Mouse (Mus musculus): ENCODE data around the gene Ifitm2. TPM values are rescaled to one million over a fixed set of nuclear protein-coding genes. Genes with fewer than 3 reads are reported as not detected.

Gene Ifitm2
- polyA plus RNA-seq, 1 experiment from 2014 or later: 383 TPM

- DNase-seq (ENCODE audit: low spot score): peak; percentile 83
- H3K4me3 ChIP-seq (ENCODE audit: low read depth, low read length): peak overlapping the region; percentile 25
- H3K27ac ChIP-seq (ENCODE audit: low read depth, low read length): no peak overlapping the region
- H3K4me1 ChIP-seq (ENCODE audit: control insufficient read depth, insufficient read depth, low read length): no peaks in the 10 kb centered on the region
- H3K36me3 ChIP-seq (ENCODE audit: control insufficient read depth, insufficient read depth, low read length): no peaks in the 10 kb centered on the region
- WGBS: 2% methylated on average over 19 of the region's 19 CpGs
- no peaks in the 10 kb centered on the region for H3K9me3 ChIP-seq (ENCODE audit: control insufficient read depth, low read length)
- no peaks in the 10 kb centered on the region for H3K27me3 ChIP-seq (ENCODE audit: control insufficient read depth, insufficient read depth, low read length)
- peak; percentile 58; the same call in 1 of the 2 replicates for ATAC-seq (ENCODE audit: insufficient read depth, low FRiP score, low TSS enrichment)
- H3K4me2 ChIP-seq (ENCODE audit: low read depth): peak overlapping the region; percentile 70
- H3K9ac ChIP-seq (ENCODE audit: low read length): no peak overlapping the region
These were observed 47.1 kb downstream of the Ifitm2 start for GRCm38 (mm10) chr7:140908634-140909107.

DNA sequence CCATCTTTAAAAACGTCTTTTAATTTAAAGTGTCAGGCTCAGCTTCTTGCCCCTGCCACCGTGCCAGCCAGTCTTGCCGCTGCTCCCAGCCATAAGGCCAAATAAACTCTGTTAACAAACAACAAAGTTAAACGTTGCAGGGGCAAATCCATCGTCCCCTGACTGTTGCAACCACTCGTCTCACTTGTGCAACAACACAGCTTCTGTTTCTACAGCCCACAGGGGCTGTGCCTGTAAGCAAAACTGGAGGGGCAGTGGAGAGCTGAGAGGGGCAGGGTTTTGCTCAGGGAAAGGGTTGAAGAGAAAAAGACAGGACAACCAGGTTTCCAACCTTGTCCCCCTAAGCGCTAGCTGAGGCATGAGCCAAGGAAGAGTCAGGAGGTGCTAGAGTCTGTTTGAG is 47.6 kb downstream of the Ifitm2 start:
- DNase-seq (ENCODE audit: low spot score) (no peak), ATAC-seq (ENCODE audit: insufficient read depth, low FRiP score, low TSS enrichment) (0 out of 2 replicates have a peak, but pooled peaks have one; percentile 4)
- H3K27me3 ChIP-seq (ENCODE audit: control insufficient read depth, insufficient read depth, low read length): no peaks in the 10 kb centered on the region
- H3K36me3 ChIP-seq (ENCODE audit: control insufficient read depth, insufficient read depth, low read length): no peaks in the 10 kb centered on the region
- H3K4me3 ChIP-seq (ENCODE audit: low read depth, low read length): no peak overlapping the region
- 49% methylated on average over 7 of the region's 7 CpGs for WGBS
- no peaks in the 10 kb centered on the region for H3K9me3 ChIP-seq (ENCODE audit: control insufficient read depth, low read length)
- no peaks in the 10 kb centered on the region for H3K4me1 ChIP-seq (ENCODE audit: control insufficient read depth, insufficient read depth, low read length)
- no peak overlapping the region for H3K4me2 ChIP-seq (ENCODE audit: low read depth)
- H3K9ac ChIP-seq (ENCODE audit: low read length): no peak overlapping the region
- no peak overlapping the region for H3K27ac ChIP-seq (ENCODE audit: low read depth, low read length)

DNA sequence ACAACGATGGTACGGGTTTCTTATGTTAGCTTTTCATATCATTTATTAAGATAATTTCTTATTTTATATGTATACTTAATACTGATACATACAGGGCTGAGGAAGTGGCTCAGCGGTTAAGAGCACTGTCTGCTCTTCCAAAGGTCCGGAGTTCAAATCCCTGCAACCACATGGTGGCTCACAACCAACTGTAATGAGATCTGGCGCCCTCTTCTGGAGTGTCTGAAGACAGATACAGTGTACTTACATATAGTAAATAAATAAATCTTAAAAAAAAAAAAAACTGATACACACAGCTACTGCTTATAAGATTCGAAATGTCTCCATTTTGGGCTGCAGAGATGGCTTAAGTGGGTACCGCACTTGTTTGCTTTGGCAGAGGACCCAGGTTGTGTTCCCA is 48.1 kb downstream of the Ifitm2 start:
- no peaks in the 10 kb centered on the region for H3K4me1 ChIP-seq (ENCODE audit: control insufficient read depth, insufficient read depth, low read length)
- no peak overlapping the region for H3K9ac ChIP-seq (ENCODE audit: low read length)
- no peak overlapping the region for H3K27ac ChIP-seq (ENCODE audit: low read depth, low read length)
- WGBS: 85% methylated on average over 7 of the region's 7 CpGs
- no peak for DNase-seq (ENCODE audit: low spot score)
- H3K36me3 ChIP-seq (ENCODE audit: control insufficient read depth, insufficient read depth, low read length): no peaks in the 10 kb centered on the region
- no peak overlapping the region for H3K4me3 ChIP-seq (ENCODE audit: low read depth, low read length)
- H3K27me3 ChIP-seq (ENCODE audit: control insufficient read depth, insufficient read depth, low read length): no peaks in the 10 kb centered on the region
- no peak for ATAC-seq (ENCODE audit: insufficient read depth, low FRiP score, low TSS enrichment)
- H3K9me3 ChIP-seq (ENCODE audit: control insufficient read depth, low read length): no peaks in the 10 kb centered on the region
- H3K4me2 ChIP-seq (ENCODE audit: low read depth): no peak overlapping the region

- Histone ChIP-seq H3K27ac (ENCODE audit: low read depth, low read length) (no peak overlapping the region), H3K4me1 (ENCODE audit: control insufficient read depth, insufficient read depth, low read length) (no peaks in the 10 kb centered on the region), H3K27me3 (ENCODE audit: control insufficient read depth, insufficient read depth, low read length) (no peaks in the 10 kb centered on the region), H3K4me2 (ENCODE audit: low read depth) (no peak overlapping the region), H3K36me3 (ENCODE audit: control insufficient read depth, insufficient read depth, low read length) (no peaks in the 10 kb centered on the region), H3K9ac (ENCODE audit: low read length) (no peak overlapping the region), H3K4me3 (ENCODE audit: low read depth, low read length) (no peak overlapping the region), H3K9me3 (ENCODE audit: control insufficient read depth, low read length) (no peaks in the 10 kb centered on the region)
- DNase-seq (ENCODE audit: low spot score): no peak
- 87% methylated on average over 13 of the region's 13 CpGs for WGBS
- ATAC-seq (ENCODE audit: insufficient read depth, low FRiP score, low TSS enrichment): no peak
These were observed 48.7 kb downstream of the Ifitm2 start for GRCm38 (mm10) chr7:140907131-140907530.

DNA sequence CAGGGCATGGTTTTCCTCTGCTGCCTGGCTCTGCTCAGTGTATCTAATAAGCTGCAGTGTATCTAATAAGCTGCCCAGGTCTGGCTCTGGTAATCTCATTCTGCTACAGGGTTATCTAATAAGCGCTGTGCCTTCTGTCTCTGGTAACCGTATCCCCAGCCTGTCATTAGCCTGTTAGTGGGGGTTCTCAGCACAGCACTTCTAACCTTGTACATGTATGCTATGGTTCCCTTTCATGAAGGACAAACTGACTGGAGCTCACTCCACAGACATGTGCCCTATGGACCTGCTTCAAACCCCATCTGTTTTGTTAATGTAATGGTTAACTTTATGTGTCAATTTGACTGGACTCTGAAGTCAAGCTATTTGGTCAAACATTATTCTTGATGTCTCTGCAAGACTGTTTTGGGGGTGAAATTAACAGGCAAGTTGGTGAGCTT is 50.1 kb downstream of the Ifitm2 start:
- WGBS: 89% methylated on average over 2 of the region's 2 CpGs
- no peak for ATAC-seq (ENCODE audit: insufficient read depth, low FRiP score, low TSS enrichment)

More for the DNA sequence above, 50.1 kb downstream of the Ifitm2 start:
- DNase-seq (ENCODE audit: low spot score): no peak
- H3K9me3 ChIP-seq (ENCODE audit: control insufficient read depth, low read length): no peaks in the 10 kb centered on the region
- H3K27ac ChIP-seq (ENCODE audit: low read depth, low read length): no peak overlapping the region
- H3K4me1 ChIP-seq (ENCODE audit: control insufficient read depth, insufficient read depth, low read length): no peaks in the 10 kb centered on the region
- H3K9ac ChIP-seq (ENCODE audit: low read length): no peak overlapping the region
- no peaks in the 10 kb centered on the region for H3K27me3 ChIP-seq (ENCODE audit: control insufficient read depth, insufficient read depth, low read length)
- no peak overlapping the region for H3K4me3 ChIP-seq (ENCODE audit: low read depth, low read length)
- no peak overlapping the region for H3K4me2 ChIP-seq (ENCODE audit: low read depth)
- H3K36me3 ChIP-seq (ENCODE audit: control insufficient read depth, insufficient read depth, low read length): no peaks in the 10 kb centered on the region

Other genes starting within 250 kb of the Ifitm2 start
- gene Cyp2e1, start 192.2 kb downstream of the Ifitm2 start, polyA plus RNA-seq (2014; fragmentation: Nextera tagmentation; extraction: Ambion mirVana): not detected in 2 replicates
- gene Syce1, start 168.1 kb downstream of the Ifitm2 start, polyA plus RNA-seq (2014; fragmentation: Nextera tagmentation; extraction: Ambion mirVana): 0.22 TPM in 1 of 2 replicates, not detected in the other
- 6.5 and 7.7 TPM in 2 replicates for gene Zfp941, start 133.8 kb downstream of the Ifitm2 start, polyA plus RNA-seq (2014; fragmentation: Nextera tagmentation; extraction: Ambion mirVana)
- 0.34 TPM in 1 of 2 replicates, not detected in the other for gene Urah, start 121.0 kb downstream of the Ifitm2 start, polyA plus RNA-seq (2014; fragmentation: Nextera tagmentation; extraction: Ambion mirVana)
- not detected in 2 replicates for gene Scgb1c1, start 110.4 kb downstream of the Ifitm2 start, polyA plus RNA-seq (2014; fragmentation: Nextera tagmentation; extraction: Ambion mirVana)
- not detected in 2 replicates for gene Odf3, start 108.2 kb downstream of the Ifitm2 start, polyA plus RNA-seq (2014; fragmentation: Nextera tagmentation; extraction: Ambion mirVana)
- gene Gm45785, start 99.7 kb downstream of the Ifitm2 start, polyA plus RNA-seq (2014; fragmentation: Nextera tagmentation; extraction: Ambion mirVana): not detected in 2 replicates
- gene Ric8a, start 99.0 kb downstream of the Ifitm2 start, polyA plus RNA-seq (2014; fragmentation: Nextera tagmentation; extraction: Ambion mirVana): 73.3 and 82.2 TPM in 2 replicates
- 27.4 and 31.1 TPM in 2 replicates for gene Bet1l, start 98.4 kb downstream of the Ifitm2 start, polyA plus RNA-seq (2014; fragmentation: Nextera tagmentation; extraction: Ambion mirVana)
- 158 and 199 TPM in 2 replicates for gene Psmd13, start 74.0 kb downstream of the Ifitm2 start, polyA plus RNA-seq (2014; fragmentation: Nextera tagmentation; extraction: Ambion mirVana)
- gene Sirt3, start 73.7 kb downstream of the Ifitm2 start, polyA plus RNA-seq (2014; fragmentation: Nextera tagmentation; extraction: Ambion mirVana): 22.4 and 26.0 TPM in 2 replicates
- 0.81 and 4.2 TPM in 2 replicates for gene Cox8b, start 55.5 kb downstream of the Ifitm2 start, polyA plus RNA-seq (2014; fragmentation: Nextera tagmentation; extraction: Ambion mirVana)
- 0.15 and 0.20 TPM in 2 replicates for gene Nlrp6, start 35.1 kb downstream of the Ifitm2 start, polyA plus RNA-seq (2014; fragmentation: Nextera tagmentation; extraction: Ambion mirVana)
- gene Pgghg, start 14.6 kb downstream of the Ifitm2 start, polyA plus RNA-seq (2014; fragmentation: Nextera tagmentation; extraction: Ambion mirVana): 13.3 and 15.8 TPM in 2 replicates
- gene Ifitm5, start 5.7 kb downstream of the Ifitm2 start, polyA plus RNA-seq (2014; fragmentation: Nextera tagmentation; extraction: Ambion mirVana): 1.2 and 1.4 TPM in 2 replicates
- gene Gm45717, start 50 bp downstream of the Ifitm2 start, polyA plus RNA-seq (2014; fragmentation: Nextera tagmentation; extraction: Ambion mirVana): 0.69 TPM in 1 of 2 replicates, not detected in the other
- gene Ifitm1, start 11.2 kb upstream of the Ifitm2 start, polyA plus RNA-seq (2014; fragmentation: Nextera tagmentation; extraction: Ambion mirVana): 8.3 and 12.5 TPM in 2 replicates
- gene Ifitm3, start 54.8 kb upstream of the Ifitm2 start, polyA plus RNA-seq (2014; fragmentation: Nextera tagmentation; extraction: Ambion mirVana): 20.1 and 21.0 TPM in 2 replicates
- gene Ifitm6, start 61.9 kb upstream of the Ifitm2 start, polyA plus RNA-seq (2014; fragmentation: Nextera tagmentation; extraction: Ambion mirVana): not detected in 2 replicates
- not detected in 2 replicates for gene Gm17387, start 73.1 kb upstream of the Ifitm2 start, polyA plus RNA-seq (2014; fragmentation: Nextera tagmentation; extraction: Ambion mirVana)
- 14.5 and 17.1 TPM in 2 replicates for gene B4galnt4, start 105.1 kb upstream of the Ifitm2 start, polyA plus RNA-seq (2014; fragmentation: Nextera tagmentation; extraction: Ambion mirVana)
- 2.3 and 2.7 TPM in 2 replicates for gene Pkp3, start 122.2 kb upstream of the Ifitm2 start, polyA plus RNA-seq (2014; fragmentation: Nextera tagmentation; extraction: Ambion mirVana)
- 2.4 and 3.1 TPM in 2 replicates for gene Sigirr, start 144.6 kb upstream of the Ifitm2 start, polyA plus RNA-seq (2014; fragmentation: Nextera tagmentation; extraction: Ambion mirVana)
- 0.09 TPM in 1 of 2 replicates, not detected in the other for gene Ano9, start 161.8 kb upstream of the Ifitm2 start, polyA plus RNA-seq (2014; fragmentation: Nextera tagmentation; extraction: Ambion mirVana)
- gene Ptdss2, start 166.4 kb upstream of the Ifitm2 start, polyA plus RNA-seq (2014; fragmentation: Nextera tagmentation; extraction: Ambion mirVana): 69.0 and 69.5 TPM in 2 replicates
- gene Rnh1, start 216.9 kb upstream of the Ifitm2 start, polyA plus RNA-seq (2014; fragmentation: Nextera tagmentation; extraction: Ambion mirVana): 69.5 and 69.7 TPM in 2 replicates
- 111 and 122 TPM in 2 replicates for gene Hras, start 238.0 kb upstream of the Ifitm2 start, polyA plus RNA-seq (2014; fragmentation: Nextera tagmentation; extraction: Ambion mirVana)
- gene Lrrc56, start 238.2 kb upstream of the Ifitm2 start, polyA plus RNA-seq (2014; fragmentation: Nextera tagmentation; extraction: Ambion mirVana): 9.1 and 9.5 TPM in 2 replicates

Data from neural tube, embryonic 11.5 days (tissue).